11 mouse cellular contexts compared by ENCODE assay signal in the genomic region with DNA sequence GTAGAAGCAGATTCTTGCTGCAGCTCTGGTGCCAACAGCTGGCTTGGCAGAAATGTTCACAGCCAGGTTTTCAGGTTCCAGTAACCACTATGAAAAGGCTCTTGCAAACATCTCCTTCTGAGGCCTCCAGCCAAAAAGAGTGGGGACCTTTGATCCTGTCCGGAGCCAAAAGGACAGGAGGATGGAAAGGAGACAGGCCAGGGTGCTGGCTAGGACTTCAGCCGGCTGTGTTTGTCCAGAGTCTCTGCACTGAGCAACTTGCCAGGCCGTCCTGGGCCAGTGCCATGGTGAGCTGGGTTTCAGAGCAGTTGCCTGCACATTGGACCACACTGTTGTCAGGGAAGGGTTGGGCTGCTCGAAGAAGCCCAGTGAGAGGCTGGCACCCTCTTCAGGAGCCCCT. TPM values are rescaled to one million over a fixed set of nuclear protein-coding genes. Genes with fewer than 3 reads are reported as not detected.
DNase-seq lines count a peak whose midpoint lies in the region; ATAC-seq lines count a peak whose summit lies in the region.
"Had no signal": no experiment of that assay in that cellular context is flagged by ENCODE, and none has a peak within 500 bp of the region (broad histone marks: within the 10 kb centered on the region; RNA-seq: fewer than 3 reads in every experiment).

No protein-coding gene starts in this region.

- peak; percentile 10 for DNase-seq in cerebellum, adult 11 months
- no peak for DNase-seq in cerebellum, adult 8-10 months
- DNase-seq in kidney, adult 8-10 months, result peak; percentile 86 to 87
- no peak for DNase-seq in kidney, postnatal 4 days
- DNase-seq in cerebellum, postnatal 4 days (ENCODE audit: low spot score in 2 of 2), result peak; percentile 41 to 61
- peak; percentile 67 for DNase-seq in lung, postnatal 10 days
- no peak for DNase-seq in yolk sac, embryonic 10.5 days (ENCODE audit: low spot score)
- DNase-seq: B cell, adult 2 months had no signal

- no peak for ATAC-seq in monocyte, adult 5-6 weeks (replicated peaks; ENCODE audit: insufficient number of reproducible peaks, low FRiP score, low TSS enrichment, poor library complexity, severe bottlenecking)
- ATAC-seq: midbrain, embryonic 13.5 days had no signal

RNA-seq across cellular contexts. Expression of a gene that starts 31.9 kb away (rescaled TPM):
- total RNA-seq in monocyte, adult 5-6 weeks (2017), result not detected in 3 replicates
- total RNA-seq: hematopoietic stem cell, adult 5-6 weeks had no signal

Comparison
In these comparisons a context has a peak if more than half of its experiments do, and no peak if none do; other contexts are left out.
1. DNase-seq: peak in cerebellum, adult 11 months (single experiment), kidney, adult 8-10 months (2 of 2), cerebellum, postnatal 4 days (2 of 2) and lung, postnatal 10 days (single experiment); none in cerebellum, adult 8-10 months (single experiment), kidney, postnatal 4 days (0 of 2) and yolk sac, embryonic 10.5 days (single experiment).